Mouse (Mus musculus) megakaryocyte, embryonic 14.5 days (primary cell): Measurements from ENCODE around the gene Clec2d.

Source experiments
- FLI1 ChIP-seq: IDR thresholded peaks from 2 replicates; pipeline ENCODE4 v1.6.1; 2012; ENCODE audit warnings: low read length, inconsistent platforms, mixed read lengths
- GATA1 ChIP-seq: IDR thresholded peaks from 3 replicates; pipeline ENCODE4 v1.6.1; 2012; ENCODE audit warnings: mixed read lengths, low read length, inconsistent platforms, borderline replicate concordance

- no peak for TF ChIP-seq GATA1
- TF ChIP-seq FLI1: no peak
Observed at GRCm38 (mm10) chr6:129221053-129221452, 40.6 kb downstream of the Clec2d start.
